Mouse (Mus musculus): ENCODE measurements around the gene 1600012H06Rik.
"Not testable (repeated sequence)": the region's sequence is repeated elsewhere in the genome, so short reads cannot be mapped to it uniquely, and the experiment has no call there.

Gene 1600012H06Rik

DNA sequence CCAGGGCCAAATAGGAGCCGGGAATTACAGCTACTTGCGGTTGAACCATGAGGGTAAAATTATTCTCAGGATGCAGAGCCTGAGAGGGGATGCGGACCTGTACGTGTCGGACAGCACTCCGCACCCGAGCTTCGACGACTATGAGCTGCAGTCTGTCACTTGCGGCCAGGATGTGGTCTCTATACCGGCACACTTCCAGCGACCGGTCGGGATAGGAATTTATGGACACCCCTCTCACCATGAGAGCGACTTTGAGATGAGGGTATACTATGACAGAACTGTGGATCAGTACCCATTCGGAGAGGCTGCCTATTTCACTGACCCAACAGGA is 710 bp downstream of the 1600012H06Rik start:
- DNase-seq (ENCODE audit: low read depth, low spot score) = peak; percentile 52

GRCm38 (mm10) chr17:14944551-14944950 is 1.6 kb downstream of the 1600012H06Rik start:
- no peak for DNase-seq (ENCODE audit: low read depth, low spot score)

- no peak for DNase-seq (ENCODE audit: low read depth, low spot score)
These were observed 6.3 kb downstream of the 1600012H06Rik start for GRCm38 (mm10) chr17:14949161-14949827.

DNA sequence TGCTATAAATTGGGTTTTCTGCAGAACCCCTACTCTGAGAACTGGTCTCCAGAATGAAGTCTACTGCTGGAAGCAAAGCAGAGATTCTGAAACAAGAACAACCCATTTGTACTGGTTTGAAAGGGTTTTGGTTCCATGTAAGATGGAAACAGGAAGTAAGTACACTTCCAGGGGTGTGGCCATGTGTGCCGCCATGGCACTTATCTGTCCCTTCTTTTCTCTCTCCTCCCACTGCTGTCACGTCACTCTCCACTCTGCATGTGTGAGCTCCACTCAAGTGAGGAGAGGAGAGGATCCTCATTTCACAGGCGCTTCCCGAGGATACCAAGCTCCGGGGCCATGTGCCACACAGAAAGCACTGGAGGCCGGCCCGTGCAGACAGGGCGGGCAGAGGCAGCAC is 10.5 kb downstream of the 1600012H06Rik start:
- DNase-seq (ENCODE audit: low read depth, low spot score) = no peak

DNA sequence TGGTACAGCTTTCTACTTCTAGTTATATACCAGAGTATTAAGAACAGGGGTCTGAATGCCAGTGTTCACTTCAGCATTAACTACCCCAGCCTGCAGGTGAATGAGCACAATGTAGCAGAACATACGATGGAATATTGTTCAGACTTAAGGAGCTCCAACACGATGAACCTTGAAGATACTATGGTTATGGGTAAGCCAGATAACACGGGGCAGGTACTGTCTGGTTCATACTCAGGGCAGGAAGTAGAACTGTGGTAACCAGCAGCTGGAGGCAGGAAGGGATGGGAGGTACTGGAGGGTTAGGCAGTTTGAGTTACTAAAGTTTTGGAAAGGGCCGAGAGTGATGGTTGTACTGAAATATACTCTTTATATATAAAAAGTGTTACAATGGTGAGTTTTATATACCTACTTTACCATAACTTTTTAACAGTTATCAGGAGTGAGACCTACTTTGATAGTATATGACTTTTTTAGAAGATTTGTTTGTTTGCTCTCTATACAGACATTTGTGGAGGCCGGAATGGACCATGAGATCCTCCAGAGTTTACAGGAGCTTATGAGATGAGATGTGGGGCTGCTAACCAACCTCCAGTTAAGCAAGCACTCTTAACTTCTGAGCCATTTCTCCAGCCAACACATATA is 15.8 kb downstream of the 1600012H06Rik start:
- no peak for DNase-seq (ENCODE audit: low read depth, low spot score)

DNA sequence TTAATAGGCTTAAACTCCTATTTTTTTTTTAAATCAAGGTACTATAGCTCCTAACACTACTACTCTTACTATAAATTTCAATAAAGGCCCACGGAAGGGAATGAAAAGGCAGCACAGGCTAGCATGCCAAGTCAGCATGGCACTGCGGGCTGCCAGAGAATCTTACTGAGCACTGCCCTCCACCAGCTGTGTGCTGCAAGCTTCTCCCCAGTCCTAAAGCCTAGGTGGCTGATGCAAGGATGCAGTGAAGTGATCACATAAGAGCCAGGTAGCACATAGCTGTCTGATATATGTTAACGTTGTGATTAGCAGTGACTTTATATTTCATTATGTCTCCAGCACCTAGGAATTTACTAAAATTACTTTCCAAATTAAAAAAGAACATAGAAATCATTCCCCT is 17.0 kb downstream of the 1600012H06Rik start:
- peak; percentile 77 for DNase-seq (ENCODE audit: low read depth, low spot score)

DNA sequence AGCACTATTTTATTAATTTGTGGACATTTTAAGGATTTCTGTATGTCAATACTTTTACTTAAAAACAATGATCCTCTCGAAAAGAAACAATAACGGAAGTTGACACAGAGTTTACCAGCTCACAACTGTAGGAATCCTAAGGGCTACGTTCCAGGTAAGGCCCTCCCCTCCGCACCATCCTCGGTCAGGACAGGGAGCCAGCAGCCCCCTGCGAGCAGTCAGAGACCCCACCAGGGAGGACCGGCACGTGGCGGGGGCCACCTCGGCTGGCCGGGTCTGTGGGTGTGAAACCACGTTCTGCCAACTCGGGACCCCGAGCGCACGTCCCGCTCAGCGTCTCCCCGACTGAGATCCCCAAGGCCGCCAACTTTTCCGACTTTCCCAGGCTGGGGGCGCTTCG is 17.5 kb downstream of the 1600012H06Rik start:
- peak; percentile 37 for DNase-seq (ENCODE audit: low read depth, low spot score)

GRCm38 (mm10) chr17:14960951-14961556 is 18.1 kb downstream of the 1600012H06Rik start, which contains the start of gene Phf10:
Gene Phf10, minus strand, starts transcription at chr17:14961273.
- not testable (repeated sequence) for DNase-seq (ENCODE audit: low read depth, low spot score)

DNA sequence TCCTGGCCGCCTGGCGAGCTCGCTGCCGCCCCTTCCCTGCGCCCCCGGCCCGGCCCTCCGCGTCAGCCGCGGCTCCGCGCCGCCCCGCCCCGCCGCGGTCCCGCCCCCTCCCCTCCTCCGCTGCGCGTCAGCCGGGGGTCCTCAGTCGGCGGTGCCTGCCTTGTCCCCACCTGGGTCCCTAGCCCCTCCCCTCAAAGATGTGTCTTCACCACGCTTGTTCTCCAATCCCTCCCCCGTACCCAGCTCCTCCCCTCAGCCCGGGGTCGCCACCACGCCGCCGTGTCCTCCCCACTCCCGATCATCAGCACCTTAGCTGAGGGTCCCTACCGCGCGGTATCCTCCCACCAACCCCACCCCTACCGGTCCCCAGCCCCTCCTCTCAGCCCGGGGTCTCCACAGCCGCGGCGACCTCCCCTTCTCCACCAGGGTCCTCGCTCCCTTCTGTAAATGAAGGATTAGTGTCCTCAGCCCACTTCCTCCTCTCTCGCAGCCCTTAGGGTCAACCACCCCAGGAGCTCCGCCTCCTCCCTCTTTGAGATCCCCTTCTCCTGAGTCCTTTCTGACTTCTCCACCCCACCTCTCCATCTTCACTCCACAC is 18.7 kb downstream of the 1600012H06Rik start:
- DNase-seq (ENCODE audit: low read depth, low spot score) = not testable (repeated sequence)

- not testable (repeated sequence) for DNase-seq (ENCODE audit: low read depth, low spot score)
These were observed 25.5 kb downstream of the 1600012H06Rik start for GRCm38 (mm10) chr17:14968373-14968913.

- not testable (repeated sequence) for DNase-seq (ENCODE audit: low read depth, low spot score)
These were observed 34.9 kb downstream of the 1600012H06Rik start for GRCm38 (mm10) chr17:14977718-14978361.

DNA sequence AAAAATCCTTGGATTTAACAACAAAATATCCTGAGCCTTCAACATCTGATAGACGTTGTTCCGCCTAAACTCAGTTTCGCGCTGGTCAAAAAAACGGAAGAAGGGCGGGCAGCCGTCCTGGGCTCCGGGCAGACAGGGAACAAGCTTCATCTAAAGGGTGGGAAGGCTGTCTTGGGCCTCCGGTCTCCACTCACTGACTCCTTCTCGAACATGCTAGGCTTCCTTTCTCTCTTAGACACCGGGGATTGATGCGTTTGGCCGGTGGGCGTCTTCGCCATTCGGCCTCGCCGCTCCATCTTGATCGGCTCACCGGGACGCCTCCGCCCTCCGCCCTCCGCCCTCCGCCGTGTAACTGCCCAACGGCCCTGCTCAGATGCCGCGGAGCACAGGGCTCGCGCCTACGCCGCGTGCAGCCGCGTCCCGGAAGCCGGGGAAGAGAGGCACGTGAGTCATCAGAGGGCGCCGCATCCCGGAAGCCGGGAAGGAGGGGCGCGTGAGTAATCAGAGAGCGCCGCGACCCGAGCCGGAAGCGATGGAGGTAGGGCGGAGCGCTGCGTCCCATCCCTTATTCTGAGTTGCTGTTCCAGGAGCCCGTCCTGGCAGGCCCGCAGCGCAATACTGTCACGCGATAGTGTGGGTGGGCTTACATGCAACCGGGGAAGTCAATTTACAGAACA is 35.5 kb downstream of the 1600012H06Rik start, which contains the start of the genes 9030025P20Rik and Gm3417:
Gene 9030025P20Rik (plus strand): TSS at position 107 of the 677 bp plus-strand sequence.
Gene Gm3417 (minus strand): TSS at position 429 of the 677 bp plus-strand sequence.
- not testable (repeated sequence) for DNase-seq (ENCODE audit: low read depth, low spot score)

DNA sequence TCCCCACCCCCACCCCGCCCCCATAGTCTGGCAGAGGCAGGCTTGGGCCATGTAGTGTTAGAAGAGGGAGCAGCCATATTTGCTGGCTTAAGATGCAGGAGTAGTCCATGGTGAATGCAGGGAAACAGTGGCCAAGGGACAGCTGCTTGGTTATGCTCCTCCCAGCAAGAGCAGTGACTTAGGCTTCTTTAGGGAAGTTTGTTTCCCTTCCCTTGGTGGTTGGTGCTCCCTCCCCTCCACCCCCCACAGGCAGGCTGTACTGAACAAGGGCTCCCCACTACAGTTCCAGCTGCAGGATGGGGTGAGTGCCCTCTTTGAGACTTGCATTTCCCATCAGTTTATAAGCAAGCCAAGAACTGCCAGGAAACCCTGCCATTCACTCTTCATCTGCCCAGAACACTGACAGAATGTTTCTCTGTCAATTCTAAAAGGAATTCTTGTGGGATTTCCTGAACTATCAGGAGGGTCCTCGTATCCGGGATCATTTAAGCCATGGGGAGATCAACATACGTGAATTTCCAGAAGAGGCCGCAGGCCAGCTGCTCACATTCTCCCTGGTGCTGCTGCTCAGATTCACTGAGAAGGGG is 47.2 kb downstream of the 1600012H06Rik start:
- not testable (repeated sequence) for DNase-seq (ENCODE audit: low read depth, low spot score)

- DNase-seq (ENCODE audit: low read depth, low spot score) = not testable (repeated sequence)
These were observed 49.6 kb downstream of the 1600012H06Rik start for GRCm38 (mm10) chr17:14992522-14993138.

GRCm38 (mm10) chr17:14993139-14993832 is 50.3 kb downstream of the 1600012H06Rik start:
- DNase-seq (ENCODE audit: low read depth, low spot score) = not testable (repeated sequence)

GRCm38 (mm10) chr17:14994140-14994539 is 51.2 kb downstream of the 1600012H06Rik start:
- not testable (repeated sequence) for DNase-seq (ENCODE audit: low read depth, low spot score)

GRCm38 (mm10) chr17:15000047-15000446 is 57.1 kb downstream of the 1600012H06Rik start:
- not testable (repeated sequence) for DNase-seq (ENCODE audit: low read depth, low spot score)

GRCm38 (mm10) chr17:15009088-15009487 is 66.1 kb downstream of the 1600012H06Rik start:
- DNase-seq (ENCODE audit: low read depth, low spot score) = not testable (repeated sequence)

Data from 3T3-L1 (cell line).